Mouse (Mus musculus): ENCODE measurements around the gene Fam71e1. TPM values are rescaled to one million over a fixed set of nuclear protein-coding genes. Genes with fewer than 3 reads are reported as not detected.
A peak's percentile ranks its signal among the peaks of the same experiment; 100 is the strongest.

The Fam71e1 gene
- total and polyA plus RNA-seq, 2 experiments: 1.8 to 4.1 TPM

- no peaks in the 10 kb centered on the region for H3K36me3 ChIP-seq (ENCODE audit: control insufficient read depth, insufficient read depth, low read length)
- peaks cover 13% of the 10 kb centered on the region; the same call in 1 of the 2 replicates for H3K79me2 ChIP-seq (ENCODE audit: control insufficient read depth, insufficient read depth, low read length)
- peaks cover 21% of the 10 kb centered on the region for H3K4me1 ChIP-seq (ENCODE audit: control insufficient read depth, insufficient read depth, low read length)
- H3K4me3 ChIP-seq (ENCODE audit: insufficient read depth, low read depth, low read length): no peak overlapping the region
- WGBS: 86% methylated on average over 16 of the region's 16 CpGs
- H3K27me3 ChIP-seq (ENCODE audit: control insufficient read depth, insufficient read depth, low read length): no peaks in the 10 kb centered on the region
- no peak overlapping the region for H3K27ac ChIP-seq (replicated peaks; ENCODE audit: insufficient read depth, low read depth, low read length)
- DNase-seq (ENCODE audit: extremely low read depth, low read depth, low spot score): no peak
- no peak overlapping the region for H3K9ac ChIP-seq (ENCODE audit: low read depth, low read length)
- TF ChIP-seq POLR2A (IDR thresholded peaks at IDR 0.05; ENCODE audit: extremely low read depth, insufficient read depth, low read length) (no peak), CTCF (IDR thresholded peaks at IDR 0.05; ENCODE audit: low read depth, low read length) (no peak)
Observed at GRCm38 (mm10) chr7:44469677-44470675, 26.4 kb upstream of the Fam71e1 start.

DNA sequence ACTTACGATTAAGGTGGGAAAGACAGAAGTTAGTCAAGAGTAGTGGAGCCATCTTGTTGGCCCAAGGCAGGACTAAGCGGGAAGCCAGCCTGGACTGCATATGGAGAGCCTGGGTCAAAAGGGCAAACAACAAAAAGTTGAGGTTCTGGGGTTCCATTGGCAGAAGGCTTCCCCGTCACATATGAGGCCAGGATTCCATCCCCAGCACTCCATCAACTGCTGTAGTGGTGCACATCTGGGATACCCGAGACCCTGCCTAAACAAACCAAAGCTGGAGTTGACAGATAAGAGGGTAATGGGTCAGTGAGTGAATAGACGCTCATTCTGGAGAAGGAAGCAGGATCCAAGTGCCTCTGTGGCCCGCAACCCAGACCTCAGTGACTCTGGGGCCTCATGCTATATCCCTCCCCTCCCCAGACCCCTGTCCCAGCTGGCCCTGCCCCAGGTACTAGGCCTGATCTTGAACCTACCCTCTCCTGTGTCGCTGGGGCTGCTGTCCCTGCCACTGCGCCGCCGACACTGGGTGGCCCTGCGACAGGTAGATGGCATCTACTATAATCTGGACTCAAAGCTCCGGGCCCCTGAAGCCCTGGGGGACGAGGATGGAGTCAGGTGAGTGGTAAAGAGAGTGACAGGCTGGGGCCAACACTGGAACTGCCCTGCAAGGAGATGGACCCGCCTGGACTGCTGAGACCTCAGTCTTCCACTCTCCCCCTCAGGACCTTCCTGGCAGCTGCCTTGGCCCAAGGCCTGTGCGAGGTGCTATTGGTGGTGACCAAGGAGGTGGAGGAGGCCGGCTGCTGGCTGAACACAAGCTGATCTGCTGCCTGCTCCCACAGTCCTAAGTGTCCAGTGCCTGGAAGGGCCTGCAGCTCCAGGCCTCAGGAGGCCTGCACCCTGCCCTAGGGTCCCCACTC is 25.4 kb upstream of the Fam71e1 start:
- TF ChIP-seq POLR2A (IDR thresholded peaks at IDR 0.05; ENCODE audit: extremely low read depth, insufficient read depth, low read length) (no peak), CTCF (IDR thresholded peaks at IDR 0.05; ENCODE audit: low read depth, low read length) (no peak)
- Histone ChIP-seq H3K36me3 (ENCODE audit: control insufficient read depth, insufficient read depth, low read length) (no peaks in the 10 kb centered on the region), H3K4me3 (ENCODE audit: insufficient read depth, low read depth, low read length) (no peak overlapping the region), H3K27me3 (ENCODE audit: control insufficient read depth, insufficient read depth, low read length) (no peaks in the 10 kb centered on the region), H3K4me1 (ENCODE audit: control insufficient read depth, insufficient read depth, low read length) (peaks cover 21% of the 10 kb centered on the region), H3K9ac (ENCODE audit: low read depth, low read length) (no peak overlapping the region), H3K79me2 (ENCODE audit: control insufficient read depth, insufficient read depth, low read length) (peaks cover 11% of the 10 kb centered on the region; the same call in 1 of the 2 replicates), H3K27ac (replicated peaks; ENCODE audit: insufficient read depth, low read depth, low read length) (no peak overlapping the region)
- 92% methylated on average over 16 of the region's 16 CpGs for WGBS
- no peak for DNase-seq (ENCODE audit: extremely low read depth, low read depth, low spot score)

DNA sequence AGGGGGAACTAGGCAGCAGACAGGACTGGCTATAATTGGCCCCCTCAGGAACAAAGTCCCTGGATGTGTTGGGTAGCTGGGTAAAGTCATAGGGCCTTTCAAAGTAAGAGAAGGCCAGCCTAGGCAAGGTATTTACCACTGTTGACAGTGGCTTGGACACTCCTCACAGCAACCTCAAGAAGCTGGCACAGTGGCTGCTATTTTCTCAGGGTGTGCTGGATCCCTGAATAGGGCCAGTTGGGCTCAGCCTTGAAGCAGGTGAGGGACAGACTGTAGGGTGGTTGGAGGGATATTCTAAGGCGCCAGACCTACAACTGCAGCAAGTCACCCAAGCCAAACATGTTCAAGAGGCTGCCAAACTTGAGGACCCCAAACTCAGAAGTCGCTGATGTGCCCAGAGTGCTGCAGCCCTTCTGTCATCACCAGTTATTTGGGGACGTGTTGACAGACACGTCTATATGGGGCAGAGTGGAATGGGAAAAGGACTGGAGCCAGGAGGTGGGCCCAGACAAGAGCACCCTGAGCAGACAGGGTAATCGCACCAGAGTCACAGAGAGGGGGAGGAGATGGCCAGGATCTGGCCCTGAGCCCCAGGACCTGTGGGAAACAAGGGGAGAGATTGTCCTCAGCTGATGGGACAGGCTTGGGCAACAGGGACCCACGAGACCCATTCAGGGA is 24.4 kb upstream of the Fam71e1 start:
- H3K4me3 ChIP-seq (ENCODE audit: insufficient read depth, low read depth, low read length): no peak overlapping the region
- H3K4me1 ChIP-seq (ENCODE audit: control insufficient read depth, insufficient read depth, low read length): peaks cover 14% of the 10 kb centered on the region
- TF ChIP-seq CTCF (IDR thresholded peaks at IDR 0.05; ENCODE audit: low read depth, low read length): no peak
- no peak for TF ChIP-seq POLR2A (IDR thresholded peaks at IDR 0.05; ENCODE audit: extremely low read depth, insufficient read depth, low read length)
- no peaks in the 10 kb centered on the region for H3K27me3 ChIP-seq (ENCODE audit: control insufficient read depth, insufficient read depth, low read length)
- H3K36me3 ChIP-seq (ENCODE audit: control insufficient read depth, insufficient read depth, low read length): no peaks in the 10 kb centered on the region
- peaks cover 1% of the 10 kb centered on the region; the same call in 1 of the 2 replicates for H3K79me2 ChIP-seq (ENCODE audit: control insufficient read depth, insufficient read depth, low read length)
- H3K9ac ChIP-seq (ENCODE audit: low read depth, low read length): no peak overlapping the region
- WGBS: 50% methylated on average over 6 of the region's 6 CpGs
- DNase-seq (ENCODE audit: extremely low read depth, low read depth, low spot score): no peak
- H3K27ac ChIP-seq (replicated peaks; ENCODE audit: insufficient read depth, low read depth, low read length): no peak overlapping the region

DNA sequence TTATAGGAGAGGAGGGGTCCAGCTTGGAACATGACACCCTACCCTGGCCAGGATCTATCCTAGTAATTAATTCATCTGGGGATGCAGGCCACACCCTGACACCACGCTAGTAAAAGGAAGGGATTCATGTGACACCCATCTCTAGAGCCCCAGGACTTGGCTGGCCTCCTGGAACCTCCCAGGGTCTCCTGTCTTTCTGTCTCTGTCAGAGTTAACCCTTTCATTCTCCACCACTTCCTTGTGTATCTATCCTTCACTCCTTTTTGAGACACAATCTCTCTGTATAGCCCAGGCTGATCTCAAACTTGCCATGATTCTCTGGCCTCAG is 23.9 kb upstream of the Fam71e1 start:
- Histone ChIP-seq H3K4me3 (ENCODE audit: insufficient read depth, low read depth, low read length) (no peak overlapping the region), H3K36me3 (ENCODE audit: control insufficient read depth, insufficient read depth, low read length) (no peaks in the 10 kb centered on the region), H3K27me3 (ENCODE audit: control insufficient read depth, insufficient read depth, low read length) (no peaks in the 10 kb centered on the region), H3K9ac (ENCODE audit: low read depth, low read length) (no peak overlapping the region), H3K4me1 (ENCODE audit: control insufficient read depth, insufficient read depth, low read length) (peaks cover 12% of the 10 kb centered on the region), H3K79me2 (ENCODE audit: control insufficient read depth, insufficient read depth, low read length) (no peaks in the 10 kb centered on the region), H3K27ac (replicated peaks; ENCODE audit: insufficient read depth, low read depth, low read length) (no peak overlapping the region)
- no peak for DNase-seq (ENCODE audit: extremely low read depth, low read depth, low spot score)
- 71% methylated on average over 1 of the region's 1 CpGs for WGBS
- no peak for TF ChIP-seq CTCF (IDR thresholded peaks at IDR 0.05; ENCODE audit: low read depth, low read length)
- TF ChIP-seq POLR2A (IDR thresholded peaks at IDR 0.05; ENCODE audit: extremely low read depth, insufficient read depth, low read length): no peak

DNA sequence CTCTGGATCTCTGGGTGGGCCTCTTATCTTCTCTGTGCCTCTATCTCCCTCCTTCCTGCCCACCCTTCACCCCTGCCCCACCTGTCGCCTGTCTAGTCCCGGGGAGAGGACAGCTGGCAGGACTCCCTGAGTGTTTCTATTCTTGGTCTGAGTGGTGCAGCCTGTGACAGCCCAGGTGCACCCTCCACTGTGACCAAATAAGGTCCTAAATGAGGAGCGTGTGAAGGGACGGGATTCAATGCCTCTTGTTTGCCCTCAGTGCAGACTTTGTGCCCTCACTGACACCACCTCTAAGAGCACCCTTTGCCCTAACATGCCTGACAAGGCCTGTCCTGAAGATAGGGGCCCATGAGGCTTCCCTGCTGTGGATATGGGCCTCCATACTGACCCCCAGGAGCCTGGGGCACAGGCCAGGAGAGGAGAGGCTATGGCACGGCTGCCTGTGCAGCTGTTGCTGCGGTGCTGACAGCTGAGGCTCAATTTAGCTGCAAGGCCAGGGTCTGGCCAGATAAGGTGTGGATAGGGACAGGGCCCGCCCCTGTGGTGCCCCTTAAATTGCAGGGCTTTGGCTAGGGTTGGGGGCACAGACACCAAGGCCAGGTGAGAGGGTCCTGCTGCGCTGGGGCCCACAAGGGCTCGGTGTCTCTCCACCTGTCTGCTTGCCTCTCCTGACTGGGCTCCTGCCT is 23.3 kb upstream of the Fam71e1 start:
- H3K27me3 ChIP-seq (ENCODE audit: control insufficient read depth, insufficient read depth, low read length): no peaks in the 10 kb centered on the region
- TF ChIP-seq CTCF (IDR thresholded peaks at IDR 0.05; ENCODE audit: low read depth, low read length) (no peak), POLR2A (IDR thresholded peaks at IDR 0.05; ENCODE audit: extremely low read depth, insufficient read depth, low read length) (no peak)
- H3K79me2 ChIP-seq (ENCODE audit: control insufficient read depth, insufficient read depth, low read length): no peaks in the 10 kb centered on the region
- H3K27ac ChIP-seq (replicated peaks; ENCODE audit: insufficient read depth, low read depth, low read length): no peak overlapping the region
- peak overlapping the region; percentile 24; the same call in 1 of the 2 replicates for H3K9ac ChIP-seq (ENCODE audit: low read depth, low read length)
- WGBS: 38% methylated on average over 9 of the region's 9 CpGs
- H3K4me1 ChIP-seq (ENCODE audit: control insufficient read depth, insufficient read depth, low read length): peaks cover 12% of the 10 kb centered on the region
- DNase-seq (ENCODE audit: extremely low read depth, low read depth, low spot score): peak; percentile 51
- H3K4me3 ChIP-seq (ENCODE audit: insufficient read depth, low read depth, low read length): no peak overlapping the region
- H3K36me3 ChIP-seq (ENCODE audit: control insufficient read depth, insufficient read depth, low read length): no peaks in the 10 kb centered on the region
